Mouse (Mus musculus) spleen, adult 18-20 months (tissue): ENCODE measurements around the gene Abt1.
"Not testable (repeated sequence)": the region's sequence is repeated elsewhere in the genome, so short reads cannot be mapped to it uniquely, and the experiment has no call there.

Experiments used
- DNase-seq, 2 experiments: peaks; one replicate each; pipeline ENCODE4 v3.0.0; 2022; ENCODE audit warnings: mixed read lengths in 2 of 2

Abt1 gene

DNA sequence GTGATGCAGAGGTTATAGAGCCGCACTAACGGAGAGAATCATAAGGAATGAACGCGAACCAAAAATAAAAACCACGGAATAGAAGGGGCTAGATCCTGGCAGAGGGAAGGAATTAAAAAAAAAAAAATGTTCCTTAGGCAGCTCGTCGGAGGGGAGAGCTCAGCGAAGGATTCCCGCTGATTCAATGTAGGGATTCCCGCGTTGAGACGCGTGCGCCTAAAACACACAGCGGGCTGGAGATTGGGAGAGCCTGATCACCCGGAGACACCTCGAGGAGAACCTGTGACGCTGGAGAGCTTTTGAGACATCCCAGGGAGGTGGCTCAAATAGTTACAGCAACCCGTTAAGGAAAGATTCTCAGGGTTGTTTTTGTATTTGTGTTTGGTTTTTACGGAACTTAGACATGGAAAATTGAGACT lies 11.4 kb downstream of the Abt1 start:
- no peak for DNase-seq

DNA sequence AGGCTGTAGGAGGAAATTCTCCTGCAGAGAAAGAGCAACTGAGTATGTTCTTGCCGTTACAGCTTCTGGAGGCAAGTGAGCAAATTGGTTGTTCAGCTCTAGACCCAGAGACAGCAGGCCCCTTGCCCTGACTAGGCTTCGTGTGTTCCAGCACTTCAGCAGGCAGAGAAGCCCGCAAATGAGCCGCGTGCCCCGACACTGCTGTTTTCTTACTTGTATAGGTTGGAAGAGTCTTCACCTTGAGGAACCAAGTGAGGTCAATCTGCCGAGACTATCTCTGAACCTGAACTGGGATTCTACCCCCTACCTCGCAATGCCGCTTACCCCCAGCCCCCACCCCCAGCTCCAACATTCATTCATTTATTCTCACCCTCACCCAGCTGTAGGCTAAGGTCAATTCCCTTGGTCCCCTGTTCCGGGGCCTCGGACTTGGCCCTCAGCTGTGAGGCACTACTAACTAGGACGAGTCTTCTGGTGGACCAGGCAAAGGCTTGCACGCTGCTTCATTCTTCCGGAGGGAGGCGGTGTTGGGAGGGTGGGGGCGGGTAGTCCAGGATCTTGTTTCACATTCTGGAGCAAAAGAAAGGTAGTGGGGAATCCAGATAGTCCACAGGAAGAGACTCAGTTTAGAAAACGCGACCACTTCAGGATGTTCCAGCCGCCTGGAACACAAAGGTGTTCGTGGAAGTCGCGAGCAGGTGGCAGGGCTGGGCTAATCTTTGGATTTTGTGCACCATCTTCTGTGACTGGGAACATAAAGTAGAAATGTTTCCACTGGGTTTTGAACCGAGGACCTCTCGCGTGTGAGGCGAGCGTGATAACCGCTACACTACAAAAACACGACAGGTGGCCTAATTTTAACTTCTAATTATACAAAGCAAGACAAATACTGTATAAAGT lies 12.1 kb downstream of the Abt1 start:
- DNase-seq, result no peak

GRCm38 (mm10) chr13:23410632-23411031 lies 13.0 kb downstream of the Abt1 start:
- DNase-seq, result no peak

DNA sequence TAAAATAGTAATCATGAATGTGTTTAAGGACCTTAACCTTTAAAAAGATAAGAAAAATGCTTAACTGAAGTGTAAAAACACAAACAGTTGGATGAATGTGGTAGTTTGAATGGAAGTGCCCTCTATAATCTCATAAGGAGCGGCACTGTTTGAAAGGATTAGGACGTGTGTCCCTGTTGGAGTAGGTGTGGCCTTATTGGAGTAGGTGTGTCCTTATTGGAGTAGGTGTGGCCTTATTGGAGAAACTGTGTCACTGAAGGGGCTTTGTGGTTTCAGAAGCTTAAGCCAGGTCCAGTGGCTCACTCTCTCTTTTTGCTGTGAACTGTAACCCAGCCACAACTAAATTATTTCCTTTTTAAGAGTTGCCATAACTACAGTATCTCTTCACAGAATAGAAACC lies 21.0 kb downstream of the Abt1 start:
- DNase-seq, result no peak

DNA sequence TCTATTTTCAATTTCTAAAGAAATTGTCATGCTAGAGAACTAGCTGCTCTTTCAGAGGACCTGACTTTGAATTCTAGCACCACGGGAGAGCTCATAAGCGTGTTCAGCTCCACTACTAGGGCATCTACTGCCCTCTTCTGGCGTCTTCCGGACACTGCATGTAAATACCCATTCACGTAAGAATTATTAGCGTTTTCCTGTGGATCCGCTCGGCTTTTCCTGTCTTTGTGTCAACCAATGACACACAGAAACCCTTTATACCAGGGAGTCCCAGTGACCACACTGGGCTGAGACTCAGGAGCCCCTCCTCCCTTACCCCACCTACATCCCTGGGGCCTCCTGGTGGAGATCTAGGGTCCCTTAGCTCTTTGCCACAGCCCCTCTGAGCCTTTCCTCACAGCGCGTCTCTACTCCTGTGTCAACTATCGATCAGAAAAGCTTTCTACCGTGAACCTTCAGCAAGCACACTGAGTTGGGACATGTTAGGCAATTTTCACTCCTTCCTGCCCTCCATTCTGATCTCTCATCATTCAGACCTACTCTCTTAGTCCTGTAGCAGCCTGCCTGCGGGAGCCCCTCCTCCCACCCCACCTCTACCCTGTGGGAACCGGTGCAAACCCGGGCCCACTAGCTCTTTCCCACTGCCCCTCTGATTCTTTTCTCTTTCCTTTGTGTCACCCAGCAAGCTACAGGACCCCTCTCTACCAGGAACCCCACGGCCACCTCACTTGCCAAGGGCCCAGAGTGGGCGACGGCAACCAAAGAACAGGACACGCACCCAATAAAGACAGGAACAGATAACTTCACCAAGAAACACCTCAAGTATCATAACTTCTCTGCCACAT lies 21.8 kb downstream of the Abt1 start:
- peak; percentile 40 to 77 for DNase-seq

GRCm38 (mm10) chr13:23400771-23401682 lies 22.6 kb downstream of the Abt1 start:
- DNase-seq, result no peak

DNA sequence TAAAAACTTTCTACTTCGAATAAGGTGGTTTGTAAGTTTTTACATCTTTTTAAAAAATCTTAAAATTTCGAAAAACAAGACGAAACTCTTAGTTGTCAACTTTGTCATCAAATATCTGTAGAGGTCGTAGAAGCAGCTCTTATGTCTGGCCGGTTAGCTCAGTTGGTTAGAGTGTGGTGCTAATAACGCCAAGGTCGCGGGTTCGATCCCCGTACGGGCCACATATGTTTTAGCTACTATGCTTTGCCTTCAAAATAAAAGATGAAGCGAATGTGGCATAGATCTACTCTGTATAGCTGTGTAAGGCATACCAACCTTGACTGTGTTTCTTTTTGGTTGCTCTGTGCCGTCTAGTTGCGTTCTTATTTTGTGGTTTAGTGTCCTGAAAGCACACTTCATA lies 26.8 kb downstream of the Abt1 start:
- not testable (repeated sequence) for DNase-seq

- no peak for DNase-seq
These were observed 27.4 kb downstream of the Abt1 start for GRCm38 (mm10) chr13:23396246-23396703.

DNA sequence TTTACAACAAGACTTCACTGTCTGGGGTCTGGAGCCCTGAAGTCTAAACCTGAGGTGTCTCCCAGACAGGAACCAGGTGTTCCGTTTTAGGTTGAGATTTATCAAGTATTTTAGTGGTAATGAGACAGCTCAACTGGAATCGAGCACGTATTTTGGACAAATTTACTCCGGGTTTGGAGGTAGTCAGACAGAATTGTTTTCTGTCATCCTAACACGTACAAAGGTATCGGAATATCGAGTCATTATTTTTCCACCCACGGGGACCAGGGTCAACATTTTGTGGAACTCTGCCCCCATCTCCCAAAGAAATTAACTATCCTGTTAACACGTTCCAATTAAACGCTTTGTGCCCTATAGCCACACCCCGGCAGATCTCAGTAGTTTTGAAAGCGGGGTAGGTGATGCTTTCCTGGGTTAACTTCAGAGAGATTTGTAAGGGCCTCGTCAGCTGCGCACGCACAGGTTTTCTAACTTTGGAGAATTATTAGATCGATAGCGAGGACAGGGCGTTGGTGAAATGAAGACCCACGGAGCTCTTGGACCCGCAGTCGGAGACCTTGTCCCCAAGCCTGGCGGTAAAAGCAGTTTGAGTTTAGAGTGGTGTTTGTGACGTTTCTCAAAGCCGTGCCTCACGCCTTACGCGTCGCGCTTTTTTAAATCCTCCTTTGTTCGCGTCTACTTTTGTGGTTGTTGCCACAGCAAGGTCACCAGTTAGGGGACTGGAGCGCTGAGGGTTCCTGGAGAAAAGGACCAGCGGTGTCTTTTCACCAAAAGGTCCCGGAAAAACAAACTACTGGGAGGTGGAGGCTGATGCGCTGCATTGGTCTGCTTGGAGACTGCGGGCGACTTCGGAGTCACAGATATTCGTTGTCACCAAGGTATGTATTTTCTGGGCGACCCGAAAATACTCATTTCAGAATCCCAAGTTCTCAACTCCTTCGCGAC lies 28.1 kb downstream of the Abt1 start:
- no peak for DNase-seq

DNA sequence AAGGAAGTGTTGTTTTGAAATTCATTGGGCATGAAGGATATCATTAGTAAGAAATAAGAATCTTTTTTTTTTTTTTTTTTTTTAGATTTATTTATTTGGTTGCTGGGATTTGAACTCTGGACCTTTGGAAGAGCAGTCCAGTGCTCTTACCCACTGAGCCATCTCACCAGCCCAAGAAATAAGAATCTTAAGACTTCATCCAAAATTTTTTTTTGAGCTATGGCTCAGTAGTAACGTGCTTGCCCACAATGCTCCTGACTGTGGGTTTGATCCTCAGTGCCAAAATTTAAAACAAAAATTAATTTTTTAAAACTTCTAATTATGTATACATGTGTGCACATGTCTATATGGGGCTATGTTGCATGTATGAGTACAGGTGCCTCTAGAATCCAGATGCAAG lies 36.1 kb downstream of the Abt1 start:
- DNase-seq, result no peak

DNA sequence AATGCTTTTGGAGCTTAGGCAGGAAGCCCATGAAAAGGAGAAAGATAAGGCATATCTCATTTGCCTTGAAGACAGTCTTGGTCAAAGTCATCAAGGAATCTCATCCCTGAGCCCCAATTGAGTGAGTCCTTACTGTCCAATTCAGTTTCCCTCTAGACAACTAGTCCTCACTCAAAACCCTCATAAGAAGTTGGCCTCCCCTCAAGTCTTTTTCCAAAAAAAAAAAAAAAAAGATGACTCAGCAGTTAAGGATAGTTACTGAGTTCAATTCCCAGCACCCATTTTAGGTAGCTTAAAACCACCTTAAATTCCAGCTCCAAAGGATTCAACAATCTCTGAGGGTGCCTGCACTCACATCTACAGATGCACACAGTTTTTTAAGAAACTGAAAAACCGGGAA lies 40.5 kb downstream of the Abt1 start:
- DNase-seq, result no peak

GRCm38 (mm10) chr13:23372433-23372832 lies 51.2 kb downstream of the Abt1 start:
- no peak for DNase-seq

DNA sequence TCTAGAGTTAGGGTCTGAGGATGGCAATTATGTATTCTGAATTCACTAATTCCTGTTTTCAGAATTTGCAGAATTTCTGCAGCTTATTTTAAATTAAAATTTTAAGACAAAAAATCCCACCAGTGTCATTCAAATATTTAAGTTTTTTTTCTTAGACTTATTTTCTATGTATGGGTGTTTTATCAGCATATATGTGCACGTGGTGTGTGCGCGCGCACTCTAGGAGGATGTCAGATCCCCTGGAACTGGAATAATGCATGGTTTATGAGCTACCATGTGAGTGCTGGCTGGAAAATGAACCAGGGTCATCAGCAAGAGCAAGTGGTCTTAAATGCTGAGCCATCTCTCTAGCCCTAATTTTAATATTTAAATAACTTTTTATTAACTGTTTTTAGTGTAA lies 53.6 kb downstream of the Abt1 start:
- DNase-seq, result no peak

GRCm38 (mm10) chr13:23369421-23369765 lies 54.3 kb downstream of the Abt1 start:
- no peak for DNase-seq

DNA sequence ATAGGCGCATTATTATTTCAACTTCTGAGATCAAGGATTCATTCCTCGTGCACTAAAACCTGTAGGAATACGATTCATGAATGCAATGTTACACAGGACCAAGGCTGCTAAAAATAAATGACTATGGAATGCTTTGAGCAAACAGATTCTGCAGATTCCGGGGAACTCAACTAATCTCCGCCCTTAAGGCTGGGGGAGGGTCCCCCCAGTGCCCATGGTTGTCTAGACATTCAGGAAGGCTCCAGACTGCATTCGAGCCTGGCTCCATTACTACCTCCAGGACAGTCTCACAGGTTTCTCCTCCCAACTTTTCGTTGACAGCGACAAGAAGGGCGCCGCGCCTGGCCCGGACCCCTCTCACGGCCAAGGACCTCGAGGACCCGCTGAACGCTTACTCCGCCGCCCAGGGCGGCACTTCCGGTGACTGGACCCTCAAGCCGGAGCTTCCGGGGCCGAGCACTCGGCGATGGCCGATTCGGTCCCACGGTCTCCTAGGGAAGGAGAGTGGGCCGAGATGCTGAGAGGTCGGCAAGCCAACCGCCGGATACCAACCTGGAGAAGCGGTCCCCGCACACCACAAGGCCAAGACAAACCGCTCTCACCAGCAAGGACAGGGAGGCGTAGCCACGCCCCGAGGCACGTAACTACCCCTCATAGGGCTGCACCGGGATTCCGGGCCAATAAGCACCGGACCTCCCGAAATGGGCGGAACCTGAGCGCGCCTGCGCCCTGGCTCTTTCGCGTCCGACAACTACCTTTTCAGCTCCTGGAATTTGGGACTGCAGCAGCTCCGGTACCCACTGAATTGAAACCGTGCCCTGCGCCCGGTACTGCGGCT lies 54.9 kb downstream of the Abt1 start, which contains the start of gene Zfp322a:
TSS of gene Zfp322a (minus strand) at position 626 of the 838 bp plus-strand sequence.
- peak; percentile 90 for DNase-seq
